Mouse (Mus musculus): Measurements from ENCODE around the gene Gm14597.
"Not testable (repeated sequence)": the region's sequence is repeated elsewhere in the genome, so short reads cannot be mapped to it uniquely, and the experiment has no call there.

The Gm14597 gene

GRCm38 (mm10) chrX:53608879-53609278 is at the start of gene Gm14597:
TSS of gene Gm14597 (minus strand) at chrX:53608979.
- not testable (repeated sequence) for DNase-seq (ENCODE audit: low read depth, low spot score)

- DNase-seq (ENCODE audit: low read depth, low spot score): not testable (repeated sequence)
Observed at GRCm38 (mm10) chrX:53652917-53653316, 44.1 kb upstream of the Gm14597 start.

GRCm38 (mm10) chrX:53645885-53646284 is 37.1 kb upstream of the Gm14597 start:
- DNase-seq (ENCODE audit: low read depth, low spot score): no peak

DNA sequence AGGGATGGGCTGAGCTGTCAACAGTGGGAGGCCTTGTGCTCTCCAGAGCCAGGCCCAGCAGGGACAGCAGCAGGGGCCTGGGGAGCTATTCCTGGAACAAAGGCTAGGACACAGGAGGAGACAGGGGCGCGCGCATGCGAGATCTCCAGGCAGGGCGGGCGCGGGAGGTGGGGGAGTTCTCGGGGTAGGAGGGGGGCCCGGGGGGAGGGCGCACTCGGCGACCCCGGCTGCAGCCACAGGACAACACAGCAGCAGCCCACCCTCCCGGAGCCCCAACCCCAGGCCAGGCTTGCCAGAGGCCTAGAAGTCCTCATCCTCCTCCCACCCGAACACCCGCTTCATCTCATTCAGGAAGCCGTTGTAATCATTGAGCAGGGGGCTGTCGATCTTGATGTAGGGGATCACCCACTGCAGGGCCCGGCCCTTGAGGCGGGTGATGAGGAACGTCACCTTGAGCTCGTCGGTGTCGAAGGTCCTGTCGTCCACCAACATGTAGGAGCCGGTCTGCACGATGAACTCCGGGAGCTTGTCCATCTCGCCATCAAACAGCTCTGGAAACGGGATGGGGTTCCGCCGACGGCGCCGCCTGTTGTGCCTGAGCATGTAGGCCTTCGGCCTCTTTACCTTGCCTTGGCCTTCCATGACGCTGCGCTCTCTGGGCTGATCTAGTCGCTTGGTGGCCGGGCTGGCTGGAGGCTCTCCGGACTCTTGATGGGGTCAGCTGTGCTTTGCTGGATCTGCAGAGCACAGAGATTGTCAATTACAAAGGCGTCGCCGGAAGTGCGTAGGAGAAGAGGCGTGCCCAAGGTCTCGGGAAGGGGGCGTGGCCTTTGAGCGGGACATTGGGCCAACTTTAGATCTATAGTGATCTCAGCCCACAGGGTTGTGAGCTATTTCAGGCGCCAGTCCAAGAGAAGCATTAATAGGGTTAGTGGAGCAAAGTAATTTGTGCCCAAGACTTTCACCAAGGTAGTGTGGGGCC is 34.5 kb upstream of the Gm14597 start, which contains the start of gene Rtl8a:
Rtl8a (minus strand) TSS at position 703 of the 982 bp plus-strand sequence.
- DNase-seq (ENCODE audit: low read depth, low spot score): peak; percentile 3

GRCm38 (mm10) chrX:53642604-53642979 is 33.8 kb upstream of the Gm14597 start:
- DNase-seq (ENCODE audit: low read depth, low spot score): not testable (repeated sequence)

- DNase-seq (ENCODE audit: low read depth, low spot score): not testable (repeated sequence)
Observed at GRCm38 (mm10) chrX:53638107-53638506, 29.3 kb upstream of the Gm14597 start.

- not testable (repeated sequence) for DNase-seq (ENCODE audit: low read depth, low spot score)
Observed at GRCm38 (mm10) chrX:53611395-53611794, 2.6 kb upstream of the Gm14597 start.

GRCm38 (mm10) chrX:53610571-53610970 is 1.8 kb upstream of the Gm14597 start:
- no peak for DNase-seq (ENCODE audit: low read depth, low spot score)

DNA sequence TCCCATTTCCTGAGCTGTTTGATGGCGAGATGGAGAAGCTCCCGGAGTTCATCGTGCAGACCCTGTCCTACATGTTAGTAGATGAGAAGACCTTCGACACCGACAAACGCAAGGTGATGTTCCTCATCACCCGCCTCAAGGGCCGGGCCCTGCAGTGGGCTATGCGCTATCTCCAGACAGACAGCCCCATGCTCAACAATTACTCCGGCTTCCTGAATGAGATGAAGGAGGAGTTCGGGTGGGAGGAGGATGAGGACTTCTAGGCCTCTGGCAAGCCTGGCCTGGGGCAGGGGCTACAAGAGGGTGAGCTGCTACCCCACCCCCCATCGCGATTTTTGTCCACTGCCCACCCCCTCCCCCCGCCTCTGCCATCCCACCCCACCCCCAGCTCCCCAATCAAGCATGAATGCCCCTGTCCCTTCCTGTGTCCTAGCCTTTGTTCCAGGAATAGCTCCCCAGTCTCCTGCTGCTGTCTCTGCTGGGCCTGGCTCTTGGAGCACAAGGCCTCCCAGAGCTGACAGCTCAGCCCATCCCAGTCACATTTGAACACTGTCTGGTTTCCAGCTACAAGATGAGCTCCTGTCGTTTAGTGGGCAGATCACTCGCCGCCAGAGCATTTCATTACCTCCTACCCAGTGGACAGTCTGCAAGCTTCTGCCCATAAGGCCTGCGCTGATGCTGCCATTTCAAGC is 511 bp downstream of the Gm14597 start:
- no peak for DNase-seq (ENCODE audit: low read depth, low spot score)

- no peak for DNase-seq (ENCODE audit: low read depth, low spot score)
Observed at GRCm38 (mm10) chrX:53607242-53608121, 1.3 kb downstream of the Gm14597 start, which contains the start of gene Rtl8c. TSS of gene Rtl8c (plus strand) at chrX:53608032.

- DNase-seq (ENCODE audit: low read depth, low spot score): not testable (repeated sequence)
Observed at GRCm38 (mm10) chrX:53606176-53606575, 2.6 kb downstream of the Gm14597 start.

DNA sequence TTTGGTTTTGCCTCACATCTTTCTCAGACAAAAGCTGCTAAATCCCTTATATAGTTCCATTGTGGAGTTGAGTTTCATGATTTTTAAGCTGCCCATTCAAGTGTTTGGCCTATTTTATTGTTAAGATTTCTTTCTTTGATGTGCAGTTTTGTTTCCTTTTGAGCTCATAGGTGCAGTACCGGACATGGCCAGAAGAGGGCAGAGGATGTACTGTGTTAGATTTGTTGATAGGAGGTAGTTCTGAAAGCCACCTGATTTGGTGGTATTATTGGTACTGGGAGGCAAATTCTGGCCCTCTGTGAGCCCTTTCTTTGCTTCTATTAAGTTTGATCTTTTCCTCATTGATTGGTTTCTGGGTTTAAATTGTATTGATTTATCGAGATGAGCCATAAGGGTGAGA is 8.8 kb downstream of the Gm14597 start:
- not testable (repeated sequence) for DNase-seq (ENCODE audit: low read depth, low spot score)

- not testable (repeated sequence) for DNase-seq (ENCODE audit: low read depth, low spot score)
Observed at GRCm38 (mm10) chrX:53583404-53583803, 25.4 kb downstream of the Gm14597 start.

GRCm38 (mm10) chrX:53581407-53581806 is 27.4 kb downstream of the Gm14597 start:
- DNase-seq (ENCODE audit: low read depth, low spot score): not testable (repeated sequence)

- DNase-seq (ENCODE audit: low read depth, low spot score): no peak
Observed at GRCm38 (mm10) chrX:53579311-53579710, 29.5 kb downstream of the Gm14597 start.

Measured in WW6 (cell line).